Mouse (Mus musculus): ENCODE data around the gene Aplp1.

Gene Aplp1

DNA sequence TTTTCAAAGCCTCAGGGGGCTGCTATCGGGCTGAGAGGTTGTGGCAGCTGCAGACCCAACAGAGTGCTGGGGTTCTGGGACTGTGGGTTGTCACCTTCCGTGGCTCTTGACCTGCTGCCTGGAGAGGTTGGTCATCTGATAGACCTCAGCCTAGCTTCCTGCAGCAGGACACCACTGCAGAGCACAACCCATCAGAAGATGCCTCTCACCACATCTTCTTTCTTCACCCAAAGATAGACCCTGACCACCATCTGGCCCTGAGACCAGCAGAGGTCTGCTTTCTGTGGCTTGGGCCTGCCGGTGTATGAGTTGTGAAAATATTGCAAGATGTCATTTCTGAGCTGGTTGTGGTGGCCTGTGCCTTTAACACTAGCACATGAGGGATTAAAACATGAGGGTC lies 34.3 kb downstream of the Aplp1 start:
- DNase-seq (ENCODE audit: low read depth, low spot score) = no peak

- DNase-seq (ENCODE audit: low read depth, low spot score) = no peak
Measured at GRCm38 (mm10) chr7:30409789-30410188, 35.5 kb downstream of the Aplp1 start.

GRCm38 (mm10) chr7:30408639-30409038 lies 36.7 kb downstream of the Aplp1 start:
- DNase-seq (ENCODE audit: low read depth, low spot score) = no peak

- DNase-seq (ENCODE audit: low read depth, low spot score) = no peak
Measured at GRCm38 (mm10) chr7:30402343-30402742, 43.0 kb downstream of the Aplp1 start.

- no peak for DNase-seq (ENCODE audit: low read depth, low spot score)
Measured at GRCm38 (mm10) chr7:30399671-30400070, 45.7 kb downstream of the Aplp1 start.

GRCm38 (mm10) chr7:30394871-30395270 lies 50.5 kb downstream of the Aplp1 start:
- no peak for DNase-seq (ENCODE audit: low read depth, low spot score)

DNA sequence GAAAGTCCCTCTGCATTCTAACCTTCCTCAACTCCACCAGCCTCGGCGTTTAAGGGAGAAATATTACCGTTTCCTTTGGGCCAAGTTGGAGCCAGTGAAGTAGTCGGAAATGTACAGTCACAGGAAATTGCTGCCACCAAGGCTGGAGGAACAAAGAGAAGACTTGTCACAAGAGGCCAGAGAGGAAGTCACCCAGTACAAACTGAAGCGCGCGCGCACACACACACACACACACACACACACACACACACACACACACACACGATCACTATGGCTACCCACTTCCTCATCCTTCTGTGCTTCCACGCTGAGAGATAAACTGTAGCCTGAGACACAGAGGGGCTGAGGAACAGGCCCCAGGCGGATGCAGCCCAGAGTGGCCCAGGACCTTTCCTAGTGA lies 51.0 kb downstream of the Aplp1 start:
- no peak for DNase-seq (ENCODE audit: low read depth, low spot score)

- DNase-seq (ENCODE audit: low read depth, low spot score) = no peak
Measured at GRCm38 (mm10) chr7:30393631-30394030, 51.7 kb downstream of the Aplp1 start.

DNA sequence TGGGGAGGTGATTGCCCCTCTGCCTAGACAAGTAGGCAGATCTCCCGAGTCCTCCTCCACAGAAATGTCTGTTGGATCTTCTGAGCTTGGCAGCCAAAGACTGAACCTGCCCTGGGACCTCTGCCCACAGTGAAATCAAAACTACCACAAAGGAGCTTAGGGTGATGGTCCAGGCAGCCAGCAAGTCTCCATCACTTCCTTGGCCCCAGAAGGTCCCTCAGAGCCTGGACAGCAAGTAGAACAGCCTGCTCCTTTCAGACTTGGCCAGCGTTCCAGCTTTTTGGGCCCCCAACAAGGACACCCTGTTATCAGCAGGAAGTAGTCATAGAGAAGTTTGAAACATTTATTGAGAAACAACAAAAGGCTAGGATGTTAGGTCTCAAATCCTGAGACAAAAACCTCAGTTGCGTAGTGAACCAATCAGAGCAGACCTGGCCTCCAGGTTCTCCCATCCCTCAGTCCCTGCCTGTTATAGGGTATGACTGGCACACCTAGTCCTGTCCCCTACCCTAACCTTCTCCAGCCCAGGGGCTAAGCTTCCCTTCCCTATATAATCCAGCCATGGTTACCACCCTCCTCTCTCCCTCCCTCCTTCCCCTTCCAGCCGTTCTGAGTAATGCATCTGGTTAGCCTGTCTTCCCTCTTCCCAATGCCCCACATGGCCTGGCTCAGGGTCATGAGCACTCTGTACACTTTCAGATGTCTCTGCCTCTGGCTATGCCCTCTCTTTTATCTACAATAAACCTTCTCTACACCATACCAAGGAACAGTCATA lies 52.4 kb downstream of the Aplp1 start:
- DNase-seq (ENCODE audit: low read depth, low spot score) = no peak

Measured in retina, adult 2 months (tissue).